Mouse (Mus musculus) brain, embryonic 14.5 days (tissue): ENCODE data around the gene Zmym3.

ENCODE experiments used
- CTCF ChIP-seq: fragments of 200-500 bp; IDR thresholded peaks from 2 replicates; pipeline ENCODE4 v1.5.1; 2012; ENCODE audit warnings: inconsistent platforms, mild to moderate bottlenecking, moderate library complexity, borderline replicate concordance; ENCODE audit not compliant: insufficient read depth, insufficient read length; ENCODE audit errors: extremely low read depth
- POLR2A ChIP-seq: fragments of 200-500 bp; IDR thresholded peaks from 2 replicates; pipeline ENCODE4 v1.6.1; 2012; ENCODE audit warnings: mild to moderate bottlenecking, inconsistent platforms, borderline replicate concordance; ENCODE audit not compliant: poor library complexity, insufficient read depth, insufficient read length, severe bottlenecking; ENCODE audit errors: extremely low read depth

DNA sequence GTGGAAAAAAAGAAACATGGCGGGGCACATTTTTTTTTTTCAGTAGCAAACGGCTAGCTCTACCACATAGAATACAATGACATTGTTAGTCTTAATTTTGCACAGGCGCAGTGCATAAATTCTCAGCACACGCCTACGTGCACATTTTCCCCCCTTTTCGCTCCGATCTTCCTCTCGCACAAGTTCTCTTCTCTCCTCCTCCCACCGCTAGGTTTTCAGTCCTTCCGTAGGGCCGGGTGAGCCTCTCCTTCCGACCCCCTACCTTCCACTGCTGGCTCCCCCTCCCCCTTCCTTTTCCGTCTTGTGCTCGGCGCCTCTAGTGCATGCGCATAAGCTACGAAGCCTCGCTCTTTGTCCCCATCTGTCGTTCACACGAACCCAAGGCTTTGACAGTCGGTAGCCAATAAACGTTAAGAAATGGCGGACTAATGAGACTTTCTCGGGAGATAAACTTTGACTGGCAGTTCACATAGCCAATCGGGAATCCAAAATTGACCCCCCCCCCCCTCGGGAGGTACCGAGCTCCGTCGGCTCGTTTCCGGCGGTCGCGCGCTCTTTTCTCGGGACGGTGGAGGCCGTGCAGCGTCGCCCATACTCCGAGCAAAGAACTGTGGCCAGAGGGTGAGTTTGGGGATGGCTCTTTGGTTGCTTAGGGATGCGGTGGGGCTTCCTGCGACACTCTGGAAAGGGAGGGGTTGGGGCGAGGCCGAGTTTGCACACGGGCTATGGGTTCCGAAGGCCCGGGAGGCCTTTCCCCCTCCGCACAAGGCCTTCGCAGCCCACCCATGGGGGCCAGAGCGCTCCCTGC, 8.7 kb upstream of the Zmym3 start, which contains the start of gene Nono:
- TF ChIP-seq CTCF: no peak
- peak; percentile 22; the same call in 1 of the 2 replicates for TF ChIP-seq POLR2A
